Mouse (Mus musculus) midbrain, embryonic 10.5 days (tissue): ENCODE measurements around the gene AC109138.7. TPM values are rescaled to one million over a fixed set of nuclear protein-coding genes. Genes with fewer than 3 reads are reported as not detected.

ENCODE experiments used
- DNase-seq: peaks from one replicate; pipeline ENCODE4 v3.0.0-alpha.2; 2017; ENCODE audit warnings: low spot score
- H3K27ac ChIP-seq: fragments of 300-500 bp; sonication (generic); replicated peaks from 2 replicates; pipeline ENCODE4 v1.5.1; 2016; ENCODE audit warnings: mild to moderate bottlenecking
- H3K27me3 ChIP-seq: fragments of 300-500 bp; sonication (generic); 2 replicates; pipeline ENCODE4 v1.6.1; 2016; ENCODE audit warnings: low read depth, mild to moderate bottlenecking; ENCODE audit not compliant: poor library complexity, severe bottlenecking
- H3K36me3 ChIP-seq: fragments of 300-500 bp; sonication (generic); 2 replicates; pipeline ENCODE4 v1.6.1; 2016; ENCODE audit warnings: mild to moderate bottlenecking, moderate library complexity
- H3K4me1 ChIP-seq: fragments of 300-500 bp; sonication (generic); 2 replicates; pipeline ENCODE4 v1.6.1; 2016
- H3K4me3 ChIP-seq: fragments of 300-500 bp; sonication (generic); 2 replicates; pipeline ENCODE4 v1.5.1; 2016; ENCODE audit warnings: mild to moderate bottlenecking, moderate library complexity
- H3K9me3 ChIP-seq: fragments of 300-500 bp; sonication (generic); replicated peaks from 2 replicates; pipeline ENCODE4 v1.6.1; 2016; ENCODE audit warnings: mild to moderate bottlenecking
- WGBS: fragments of 180-500 bp; shearing (Covaris S2); methylation state at CpG from one replicate; pipeline ENCODE4 v1.1.7; 2016; 5-methylcytosine and 5-hydroxymethylcytosine counted together
- microRNA-seq: library from miRNA; unstranded; fragments of <30 nt; microRNA quantifications from one replicate; pipeline ENCODE4, GENCODE M21; 2017
- polyA plus RNA-seq: library from polyadenylated mRNA; unstranded; fragments of >200 nt; fragmentation: Nextera tagmentation; extraction: Ambion mirVana; gene quantifications from 2 replicates; pipeline ENCODE4 v1.2.1, GENCODE M21; 2016

Gene AC109138.7
- polyA plus RNA-seq, 1 experiment from 2014 or later, result not detected

- WGBS, result 96% methylated on average over 11 of the region's 11 CpGs
- H3K9me3 ChIP-seq, result no peaks in the 10 kb centered on the region; the same call in 1 of the 2 replicates
- peaks cover 23% of the 10 kb centered on the region for H3K36me3 ChIP-seq
- H3K4me1 ChIP-seq, result peaks cover 9% of the 10 kb centered on the region
- no peak for DNase-seq
- H3K27ac ChIP-seq, result no peak overlapping the region
- peaks cover 53% of the 10 kb centered on the region for H3K27me3 ChIP-seq
- no peak overlapping the region for H3K4me3 ChIP-seq
These were observed 56.8 kb downstream of the AC109138.7 start for GRCm38 (mm10) chr19:4270972-4271371.

- Histone ChIP-seq H3K4me1 (peaks cover 23% of the 10 kb centered on the region), H3K36me3 (peaks cover 31% of the 10 kb centered on the region), H3K27ac (no peak overlapping the region), H3K4me3 (no peak overlapping the region), H3K27me3 (peaks cover 19% of the 10 kb centered on the region), H3K9me3 (peaks cover 5% of the 10 kb centered on the region; the same call in 1 of the 2 replicates)
- DNase-seq, result no peak
- 94% methylated on average over 1 of the region's 1 CpGs for WGBS
These were observed 65.3 kb downstream of the AC109138.7 start for GRCm38 (mm10) chr19:4279487-4279886.

- peaks cover 5% of the 10 kb centered on the region; the same call in 1 of the 2 replicates for H3K9me3 ChIP-seq
- no peak overlapping the region for H3K27ac ChIP-seq
- peaks cover 34% of the 10 kb centered on the region for H3K36me3 ChIP-seq
- H3K27me3 ChIP-seq, result peaks cover 19% of the 10 kb centered on the region
- H3K4me3 ChIP-seq, result no peak overlapping the region
- WGBS, result 98% methylated on average over 9 of the region's 9 CpGs
- peaks cover 23% of the 10 kb centered on the region for H3K4me1 ChIP-seq
- no peak for DNase-seq
These were observed 66.3 kb downstream of the AC109138.7 start for GRCm38 (mm10) chr19:4280425-4280824.

Small RNA genes within 50 kb of the gene (microRNA-seq; reads per million reads assigned to microRNA genes)
- gene Gm26115 (not detected), gene Mir6985 (not detected)

Other genes starting within 250 kb of the AC109138.7 start
- 0.21 and 0.35 TPM in 2 replicates for gene Aldh3b2, start 242.0 kb upstream of the AC109138.7 start, polyA plus RNA-seq
- 1.1 and 2.0 TPM in 2 replicates for gene Acy3, start 227.8 kb upstream of the AC109138.7 start, polyA plus RNA-seq
- not detected in 2 replicates for gene Tbx10, start 221.6 kb upstream of the AC109138.7 start, polyA plus RNA-seq
- gene Nudt8, start 213.8 kb upstream of the AC109138.7 start, polyA plus RNA-seq, result 20.2 and 21.5 TPM in 2 replicates
- gene Gm49405, start 213.7 kb upstream of the AC109138.7 start, polyA plus RNA-seq, result 2.4 and 2.8 TPM in 2 replicates
- gene Doc2g, start 211.0 kb upstream of the AC109138.7 start, polyA plus RNA-seq, result 2.2 and 3.5 TPM in 2 replicates
- 188 and 207 TPM in 2 replicates for gene Ndufv1, start 201.6 kb upstream of the AC109138.7 start, polyA plus RNA-seq
- 400 and 417 TPM in 2 replicates for gene Gstp1, start 176.4 kb upstream of the AC109138.7 start, polyA plus RNA-seq
- 1.0 and 2.8 TPM in 2 replicates for gene Gstp2, start 168.3 kb upstream of the AC109138.7 start, polyA plus RNA-seq
- 0.23 TPM in 1 of 2 replicates, not detected in the other for gene Gstp3, start 154.8 kb upstream of the AC109138.7 start, polyA plus RNA-seq
- not detected in 2 replicates for gene Cabp2, start 132.8 kb upstream of the AC109138.7 start, polyA plus RNA-seq
- 76.2 and 82.5 TPM in 2 replicates for gene Cdk2ap2, start 117.2 kb upstream of the AC109138.7 start, polyA plus RNA-seq
- gene Pitpnm1, start 114.4 kb upstream of the AC109138.7 start, polyA plus RNA-seq, result 12.8 and 15.1 TPM in 2 replicates
- 60.6 and 61.7 TPM in 2 replicates for gene Aip, start 88.5 kb upstream of the AC109138.7 start, polyA plus RNA-seq
- gene Gpr152, start 74.6 kb upstream of the AC109138.7 start, polyA plus RNA-seq, result not detected in 2 replicates
- not detected in 2 replicates for gene Cabp4, start 70.3 kb upstream of the AC109138.7 start, polyA plus RNA-seq
- gene Coro1b, start 65.7 kb upstream of the AC109138.7 start, polyA plus RNA-seq, result 133 and 138 TPM in 2 replicates
- 0.67 TPM in 1 of 2 replicates, not detected in the other for gene Ptprcap, start 60.8 kb upstream of the AC109138.7 start, polyA plus RNA-seq
- gene Rps6kb2, start 51.0 kb upstream of the AC109138.7 start, polyA plus RNA-seq, result 58.8 and 71.4 TPM in 2 replicates
- gene Carns1, start 38.9 kb upstream of the AC109138.7 start, polyA plus RNA-seq, result 2.8 and 4.1 TPM in 2 replicates
- 0.85 and 1.2 TPM in 2 replicates for gene Tbc1d10c, start 23.1 kb upstream of the AC109138.7 start, polyA plus RNA-seq
- 1,003 and 1,059 TPM in 2 replicates for gene Ppp1ca, start 22.3 kb upstream of the AC109138.7 start, polyA plus RNA-seq
- 58.9 and 60.3 TPM in 2 replicates for gene Rad9a, start 12.7 kb upstream of the AC109138.7 start, polyA plus RNA-seq
- 0.65 and 0.74 TPM in 2 replicates for gene Clcf1, start 119 bp upstream of the AC109138.7 start, polyA plus RNA-seq
- 12.2 and 15.6 TPM in 2 replicates for gene Pold4, start 17.5 kb downstream of the AC109138.7 start, polyA plus RNA-seq
- gene Ssh3, start 54.8 kb downstream of the AC109138.7 start, polyA plus RNA-seq, result 3.2 and 3.6 TPM in 2 replicates
- 11.7 and 12.6 TPM in 2 replicates for gene Ankrd13d, start 68.8 kb downstream of the AC109138.7 start, polyA plus RNA-seq
- 12.2 and 14.2 TPM in 2 replicates for gene Grk2, start 91.9 kb downstream of the AC109138.7 start, polyA plus RNA-seq
- 47.7 and 50.4 TPM in 2 replicates for gene Kdm2a, start 183.9 kb downstream of the AC109138.7 start, polyA plus RNA-seq
- 13.7 and 13.9 TPM in 2 replicates for gene Rhod, start 225.1 kb downstream of the AC109138.7 start, polyA plus RNA-seq